Mouse (Mus musculus): Measurements from ENCODE around the gene Dnmt3b. TPM values are rescaled to one million over a fixed set of nuclear protein-coding genes. Genes with fewer than 3 reads are reported as not detected.

The Dnmt3b gene
- polyA plus RNA-seq, 1 experiment from 2014 or later, result 2.9 TPM

- no peaks in the 10 kb centered on the region for H3K27me3 ChIP-seq (ENCODE audit: control insufficient read depth, insufficient read depth, low read length)
- H3K36me3 ChIP-seq (ENCODE audit: control insufficient read depth, insufficient read depth, low read length), result no peaks in the 10 kb centered on the region
- H3K4me1 ChIP-seq (ENCODE audit: control insufficient read depth, insufficient read depth, low read length), result peaks cover 10% of the 10 kb centered on the region; the same call in 1 of the 2 replicates
- 19% methylated on average over 14 of the region's 14 CpGs for WGBS
- no peaks in the 10 kb centered on the region for H3K9me3 ChIP-seq (ENCODE audit: control insufficient read depth, low read length)
- ATAC-seq (ENCODE audit: low read depth), result peak; percentile 69
- no peak overlapping the region for H3K4me2 ChIP-seq (ENCODE audit: low read depth, low read length)
- H3K27ac ChIP-seq (ENCODE audit: low read depth, low read length), result peak overlapping the region; percentile 67
- H3K9ac ChIP-seq (replicated peaks; ENCODE audit: low read depth, low read length), result peak overlapping the region; percentile 28; the same call in 1 of the 2 replicates
- no peak overlapping the region for H3K4me3 ChIP-seq (ENCODE audit: low read depth, low read length)
Observed at GRCm38 (mm10) chr2:153610426-153611240, 38.6 kb upstream of the Dnmt3b start.

- WGBS, result 65% methylated on average over 7 of the region's 7 CpGs
Observed at GRCm38 (mm10) chr2:153611241-153611630, 38.0 kb upstream of the Dnmt3b start.

GRCm38 (mm10) chr2:153611743-153612142, 37.5 kb upstream of the Dnmt3b start:
- WGBS, result 97% methylated on average over 1 of the region's 1 CpGs
- H3K9ac ChIP-seq (replicated peaks; ENCODE audit: low read depth, low read length), result no peak overlapping the region
- no peak overlapping the region for H3K4me2 ChIP-seq (ENCODE audit: low read depth, low read length)
- ATAC-seq (ENCODE audit: low read depth), result no peak
- no peaks in the 10 kb centered on the region for H3K27me3 ChIP-seq (ENCODE audit: control insufficient read depth, insufficient read depth, low read length)
- H3K9me3 ChIP-seq (ENCODE audit: control insufficient read depth, low read length), result no peaks in the 10 kb centered on the region
- H3K4me3 ChIP-seq (ENCODE audit: low read depth, low read length), result no peak overlapping the region
- H3K4me1 ChIP-seq (ENCODE audit: control insufficient read depth, insufficient read depth, low read length), result peaks cover 10% of the 10 kb centered on the region; the same call in 1 of the 2 replicates
- H3K27ac ChIP-seq (ENCODE audit: low read depth, low read length), result no peak overlapping the region
- no peaks in the 10 kb centered on the region for H3K36me3 ChIP-seq (ENCODE audit: control insufficient read depth, insufficient read depth, low read length)

More at GRCm38 (mm10) chr2:153611241-153611630, 38.0 kb upstream of the Dnmt3b start:
- peaks cover 10% of the 10 kb centered on the region; the same call in 1 of the 2 replicates for H3K4me1 ChIP-seq (ENCODE audit: control insufficient read depth, insufficient read depth, low read length)
- H3K4me2 ChIP-seq (ENCODE audit: low read depth, low read length), result no peak overlapping the region
- H3K9ac ChIP-seq (replicated peaks; ENCODE audit: low read depth, low read length), result peak overlapping the region; percentile 28; the same call in 1 of the 2 replicates
- H3K27ac ChIP-seq (ENCODE audit: low read depth, low read length), result peak overlapping the region; percentile 67
- no peak overlapping the region for H3K4me3 ChIP-seq (ENCODE audit: low read depth, low read length)
- peak; percentile 1; the same call in 1 of the 2 replicates for ATAC-seq (ENCODE audit: low read depth)
- no peaks in the 10 kb centered on the region for H3K36me3 ChIP-seq (ENCODE audit: control insufficient read depth, insufficient read depth, low read length)
- no peaks in the 10 kb centered on the region for H3K27me3 ChIP-seq (ENCODE audit: control insufficient read depth, insufficient read depth, low read length)
- H3K9me3 ChIP-seq (ENCODE audit: control insufficient read depth, low read length), result no peaks in the 10 kb centered on the region

GRCm38 (mm10) chr2:153612594-153613281, 36.5 kb upstream of the Dnmt3b start:
- no peaks in the 10 kb centered on the region for H3K36me3 ChIP-seq (ENCODE audit: control insufficient read depth, insufficient read depth, low read length)
- H3K27ac ChIP-seq (ENCODE audit: low read depth, low read length), result no peak overlapping the region
- H3K4me3 ChIP-seq (ENCODE audit: low read depth, low read length), result no peak overlapping the region
- ATAC-seq (ENCODE audit: low read depth), result no peak
- 39% methylated on average over 3 of the region's 3 CpGs for WGBS
- no peak overlapping the region for H3K4me2 ChIP-seq (ENCODE audit: low read depth, low read length)
- peaks cover 10% of the 10 kb centered on the region; the same call in 1 of the 2 replicates for H3K4me1 ChIP-seq (ENCODE audit: control insufficient read depth, insufficient read depth, low read length)
- no peaks in the 10 kb centered on the region for H3K27me3 ChIP-seq (ENCODE audit: control insufficient read depth, insufficient read depth, low read length)
- H3K9ac ChIP-seq (replicated peaks; ENCODE audit: low read depth, low read length), result no peak overlapping the region
- no peaks in the 10 kb centered on the region for H3K9me3 ChIP-seq (ENCODE audit: control insufficient read depth, low read length)

- Histone ChIP-seq H3K9me3 (ENCODE audit: control insufficient read depth, low read length) (no peaks in the 10 kb centered on the region), H3K4me3 (ENCODE audit: low read depth, low read length) (no peak overlapping the region), H3K4me2 (ENCODE audit: low read depth, low read length) (no peak overlapping the region), H3K9ac (replicated peaks; ENCODE audit: low read depth, low read length) (no peak overlapping the region), H3K27me3 (ENCODE audit: control insufficient read depth, insufficient read depth, low read length) (no peaks in the 10 kb centered on the region), H3K27ac (ENCODE audit: low read depth, low read length) (no peak overlapping the region), H3K4me1 (ENCODE audit: control insufficient read depth, insufficient read depth, low read length) (no peaks in the 10 kb centered on the region; the same call in 1 of the 2 replicates), H3K36me3 (ENCODE audit: control insufficient read depth, insufficient read depth, low read length) (peaks cover 26% of the 10 kb centered on the region)
- no peak for ATAC-seq (ENCODE audit: low read depth)
- WGBS, result 94% methylated on average over 3 of the region's 3 CpGs
Observed at GRCm38 (mm10) chr2:153616893-153617292, 32.4 kb upstream of the Dnmt3b start.

- 93% methylated on average over 6 of the region's 6 CpGs for WGBS
- ATAC-seq (ENCODE audit: low read depth), result no peak
- Histone ChIP-seq H3K4me3 (ENCODE audit: low read depth, low read length) (no peak overlapping the region), H3K4me2 (ENCODE audit: low read depth, low read length) (no peak overlapping the region), H3K9ac (replicated peaks; ENCODE audit: low read depth, low read length) (no peak overlapping the region), H3K27ac (ENCODE audit: low read depth, low read length) (no peak overlapping the region), H3K36me3 (ENCODE audit: control insufficient read depth, insufficient read depth, low read length) (peaks cover 38% of the 10 kb centered on the region), H3K9me3 (ENCODE audit: control insufficient read depth, low read length) (no peaks in the 10 kb centered on the region), H3K27me3 (ENCODE audit: control insufficient read depth, insufficient read depth, low read length) (no peaks in the 10 kb centered on the region), H3K4me1 (ENCODE audit: control insufficient read depth, insufficient read depth, low read length) (no peaks in the 10 kb centered on the region)
Observed at GRCm38 (mm10) chr2:153618439-153618838, 30.8 kb upstream of the Dnmt3b start.

GRCm38 (mm10) chr2:153618889-153619288, 30.4 kb upstream of the Dnmt3b start:
- Histone ChIP-seq H3K4me1 (ENCODE audit: control insufficient read depth, insufficient read depth, low read length) (no peaks in the 10 kb centered on the region), H3K4me3 (ENCODE audit: low read depth, low read length) (no peak overlapping the region), H3K9me3 (ENCODE audit: control insufficient read depth, low read length) (no peaks in the 10 kb centered on the region), H3K36me3 (ENCODE audit: control insufficient read depth, insufficient read depth, low read length) (peaks cover 41% of the 10 kb centered on the region), H3K9ac (replicated peaks; ENCODE audit: low read depth, low read length) (no peak overlapping the region), H3K4me2 (ENCODE audit: low read depth, low read length) (no peak overlapping the region), H3K27me3 (ENCODE audit: control insufficient read depth, insufficient read depth, low read length) (no peaks in the 10 kb centered on the region), H3K27ac (ENCODE audit: low read depth, low read length) (no peak overlapping the region)
- ATAC-seq (ENCODE audit: low read depth), result no peak
- 85% methylated on average over 10 of the region's 10 CpGs for WGBS

- H3K4me3 ChIP-seq (ENCODE audit: low read depth, low read length), result no peak overlapping the region
- H3K4me2 ChIP-seq (ENCODE audit: low read depth, low read length), result no peak overlapping the region
- peaks cover 56% of the 10 kb centered on the region for H3K36me3 ChIP-seq (ENCODE audit: control insufficient read depth, insufficient read depth, low read length)
- 61% methylated on average over 10 of the region's 10 CpGs for WGBS
- no peak overlapping the region for H3K9ac ChIP-seq (replicated peaks; ENCODE audit: low read depth, low read length)
- no peaks in the 10 kb centered on the region for H3K4me1 ChIP-seq (ENCODE audit: control insufficient read depth, insufficient read depth, low read length)
- no peaks in the 10 kb centered on the region for H3K27me3 ChIP-seq (ENCODE audit: control insufficient read depth, insufficient read depth, low read length)
- no peak overlapping the region for H3K27ac ChIP-seq (ENCODE audit: low read depth, low read length)
- no peak for ATAC-seq (ENCODE audit: low read depth)
- H3K9me3 ChIP-seq (ENCODE audit: control insufficient read depth, low read length), result no peaks in the 10 kb centered on the region
Observed at GRCm38 (mm10) chr2:153622449-153622848, 26.8 kb upstream of the Dnmt3b start.

GRCm38 (mm10) chr2:153630950-153631349, 18.3 kb upstream of the Dnmt3b start:
- ATAC-seq (ENCODE audit: low read depth), result no peak
- 85% methylated on average over 3 of the region's 3 CpGs for WGBS
- Histone ChIP-seq H3K27ac (ENCODE audit: low read depth, low read length) (no peak overlapping the region), H3K4me1 (ENCODE audit: control insufficient read depth, insufficient read depth, low read length) (peaks cover 9% of the 10 kb centered on the region; the same call in 1 of the 2 replicates), H3K9me3 (ENCODE audit: control insufficient read depth, low read length) (no peaks in the 10 kb centered on the region), H3K9ac (replicated peaks; ENCODE audit: low read depth, low read length) (no peak overlapping the region), H3K27me3 (ENCODE audit: control insufficient read depth, insufficient read depth, low read length) (peaks cover 3% of the 10 kb centered on the region; the same call in 1 of the 2 replicates), H3K4me2 (ENCODE audit: low read depth, low read length) (no peak overlapping the region), H3K4me3 (ENCODE audit: low read depth, low read length) (no peak overlapping the region), H3K36me3 (ENCODE audit: control insufficient read depth, insufficient read depth, low read length) (peaks cover 16% of the 10 kb centered on the region)

Measured in neural tube, embryonic 14.5 days (tissue).